Mouse (Mus musculus) left cerebral cortex, postnatal 25 days (tissue): Measurements from ENCODE around the gene Dcdc2b. TPM values are rescaled to one million over a fixed set of nuclear protein-coding genes. Genes with fewer than 3 reads are reported as not detected.

ENCODE experiments used
- DNase-seq, 2 experiments: peaks; one replicate each; pipeline ENCODE4 v3.0.0; 2022; ENCODE audit warnings: low spot score in 2 of 2, mixed read lengths in 1 of 2
- intact Hi-C: fragments of 180-260 bp; cut with DNase I; formaldehyde crosslinking; loops from one replicate; pipeline ENCODE4 v1.15.1; 2025
- total RNA-seq, 2 experiments: library from RNA; stranded (reverse); gene quantifications; 2 replicates each; pipeline ENCODE4 v1.2.3; 2021

The Dcdc2b gene
- total RNA-seq, 2 experiments from 2014 or later = 4.3 to 4.7 TPM

GRCm38 (mm10) chr4:129622803-129623535 lies 8.9 kb upstream of the Dcdc2b start:
- DNase-seq = no peak
- intact Hi-C loops = no loop called here

DNA sequence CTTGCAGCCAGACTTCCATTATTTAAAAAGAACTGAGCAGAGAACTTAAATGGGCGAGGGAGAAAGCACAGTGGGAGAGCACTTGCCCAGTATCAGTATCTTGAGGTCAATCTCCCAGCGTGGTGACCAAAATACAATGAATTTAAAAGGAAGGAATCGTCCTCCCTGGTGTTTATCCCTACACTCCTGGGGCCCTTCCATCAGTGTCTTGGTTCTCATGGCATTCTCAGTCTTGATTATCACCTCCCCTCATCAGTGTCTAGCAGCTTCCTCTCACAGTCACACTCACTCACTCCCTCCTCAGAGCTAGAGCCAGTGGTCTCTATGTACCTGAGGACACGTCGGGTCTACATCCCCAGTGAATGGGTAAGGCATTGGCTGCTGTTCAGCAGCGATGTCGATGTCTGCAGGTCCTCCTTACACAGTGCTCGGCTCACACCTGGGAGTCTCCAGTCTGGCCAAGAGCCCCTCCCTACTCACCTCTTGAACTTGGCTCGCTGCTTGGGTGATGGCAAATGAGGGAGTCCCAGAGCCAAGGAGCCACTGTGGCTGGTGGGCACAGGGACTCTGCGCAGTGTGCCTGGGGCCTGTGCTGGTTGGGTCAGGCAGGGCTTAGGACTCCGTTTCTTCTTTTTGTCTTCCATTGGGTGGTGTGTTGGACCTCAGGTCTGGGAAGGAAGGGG lies 8.2 kb upstream of the Dcdc2b start:
- intact Hi-C loops = no loop called here
- DNase-seq = no peak

DNA sequence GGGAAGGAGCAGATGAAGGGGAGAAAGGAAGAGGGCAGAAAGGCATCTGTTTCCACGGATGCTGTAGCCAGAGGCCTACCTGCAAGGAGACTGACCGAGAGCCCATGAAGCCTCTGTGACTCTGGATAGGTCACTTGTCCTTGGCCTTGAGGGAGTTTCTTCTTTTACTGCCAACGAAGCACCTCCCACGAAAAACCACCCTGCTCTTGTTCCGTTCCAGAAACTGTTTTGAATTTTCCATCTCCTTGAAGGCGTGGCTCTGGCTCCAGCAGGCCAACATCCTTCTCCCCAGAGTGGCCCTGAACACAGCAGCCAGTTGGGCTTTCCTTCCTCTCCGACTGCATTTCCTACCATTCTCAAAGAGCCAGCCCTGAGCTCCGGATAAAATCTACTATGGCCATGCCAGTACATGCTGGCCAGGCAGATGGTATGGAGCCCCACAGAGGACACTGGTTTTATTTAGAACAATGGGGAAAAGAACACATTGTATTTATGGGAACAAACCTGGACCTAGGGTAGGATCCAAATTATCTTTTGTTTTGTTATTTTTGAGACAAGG lies 7.3 kb upstream of the Dcdc2b start:
- no peak for DNase-seq
- intact Hi-C loops = no loop called here

- intact Hi-C loops = no loop called here
- no peak for DNase-seq
Observed at GRCm38 (mm10) chr4:129620419-129621282, 6.6 kb upstream of the Dcdc2b start.

DNA sequence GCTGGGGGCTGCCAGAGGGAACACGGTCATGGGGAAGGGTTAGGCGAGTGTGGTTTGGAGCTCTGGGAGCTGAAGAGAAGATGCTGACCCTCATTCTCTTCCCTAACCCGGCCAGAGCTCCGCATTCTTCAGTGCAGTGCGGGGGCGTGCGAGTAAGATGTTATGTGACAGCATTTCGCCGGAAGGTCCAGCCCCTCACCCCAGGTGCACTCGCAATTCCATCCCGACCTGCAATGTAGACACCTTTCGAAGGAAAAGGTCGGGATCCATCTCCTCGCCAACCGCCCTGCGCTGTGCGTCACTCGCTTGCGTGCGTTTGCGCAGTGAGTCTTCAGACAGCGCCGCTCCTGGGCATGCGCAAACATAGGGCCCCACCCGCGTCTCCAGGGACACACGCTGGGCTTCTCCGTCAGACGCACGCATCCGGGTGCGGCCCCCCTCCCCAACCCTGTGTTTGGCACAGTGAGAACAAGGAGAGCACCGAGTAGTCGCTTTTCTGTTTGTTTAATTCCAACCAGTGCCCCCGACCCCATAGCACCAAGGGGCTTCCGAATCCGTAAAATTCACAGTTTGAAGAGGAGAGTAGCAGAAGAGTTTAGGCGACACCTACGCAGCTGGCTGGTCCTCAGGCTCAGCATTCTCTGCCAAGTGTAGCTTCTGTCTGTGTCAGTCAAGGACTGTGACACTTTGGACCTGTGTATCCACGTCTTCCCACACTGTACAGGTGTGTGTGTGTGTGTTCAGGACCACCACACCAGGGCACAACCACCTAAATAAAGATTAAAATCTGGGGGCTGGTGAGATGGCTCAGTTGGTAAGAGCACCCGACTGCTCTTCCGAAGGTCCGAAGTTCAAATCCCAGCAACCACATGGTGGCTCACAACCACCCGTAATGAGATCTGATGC lies 5.0 kb upstream of the Dcdc2b start, which contains the start of gene Iqcc:
Gene Iqcc, minus strand, starts transcription at position 314 of the 906 bp plus-strand sequence.
- peak; percentile 95 to 98 for DNase-seq
- intact Hi-C loops = no loop called here

DNA sequence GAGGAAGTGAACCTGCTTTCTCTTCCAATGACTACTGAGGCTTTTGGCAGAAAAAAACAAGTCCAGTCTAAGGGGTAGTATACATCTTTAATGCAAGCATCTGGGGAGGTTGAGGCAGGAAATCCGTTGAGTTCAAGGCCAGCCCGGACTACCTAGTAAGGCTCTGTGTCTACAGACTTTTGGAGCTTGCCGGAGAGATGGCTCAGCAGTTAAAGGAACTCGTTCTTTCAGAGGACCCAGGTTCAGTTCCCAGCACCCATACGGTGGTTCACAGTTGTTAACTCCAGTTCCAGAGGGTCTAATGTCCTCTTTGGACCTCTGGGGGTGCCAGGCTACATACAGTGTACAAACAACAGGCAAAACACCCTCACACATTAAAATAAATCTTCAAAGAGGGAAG lies 4.0 kb upstream of the Dcdc2b start:
- no peak for DNase-seq
- intact Hi-C loops = no loop called here

DNA sequence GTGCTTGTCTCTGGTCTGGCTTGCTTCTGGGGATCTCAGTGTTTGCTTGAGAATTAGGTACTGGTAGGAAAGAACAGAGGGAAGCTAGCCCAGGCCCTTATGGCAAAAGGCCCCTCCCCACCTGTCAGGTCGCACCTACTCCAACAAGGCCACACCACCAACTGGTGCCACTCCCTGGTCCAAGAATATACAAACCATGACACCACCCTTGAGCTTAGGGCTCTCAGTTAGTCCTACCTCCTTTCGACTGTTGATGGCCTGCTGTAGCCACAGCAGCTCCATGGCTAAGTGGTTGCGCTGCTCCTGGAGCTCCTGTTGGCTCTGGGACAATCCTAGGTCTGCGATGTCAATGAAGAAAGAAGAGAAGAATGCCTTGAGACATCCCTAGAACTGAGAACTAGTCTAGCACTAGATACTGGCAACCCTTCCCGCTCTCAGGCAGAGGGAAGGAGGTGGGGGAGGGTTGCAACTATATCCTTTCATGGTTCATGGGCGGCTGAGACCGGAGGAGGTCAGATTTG lies 3.1 kb upstream of the Dcdc2b start:
- intact Hi-C loops = no loop called here
- no peak for DNase-seq

DNA sequence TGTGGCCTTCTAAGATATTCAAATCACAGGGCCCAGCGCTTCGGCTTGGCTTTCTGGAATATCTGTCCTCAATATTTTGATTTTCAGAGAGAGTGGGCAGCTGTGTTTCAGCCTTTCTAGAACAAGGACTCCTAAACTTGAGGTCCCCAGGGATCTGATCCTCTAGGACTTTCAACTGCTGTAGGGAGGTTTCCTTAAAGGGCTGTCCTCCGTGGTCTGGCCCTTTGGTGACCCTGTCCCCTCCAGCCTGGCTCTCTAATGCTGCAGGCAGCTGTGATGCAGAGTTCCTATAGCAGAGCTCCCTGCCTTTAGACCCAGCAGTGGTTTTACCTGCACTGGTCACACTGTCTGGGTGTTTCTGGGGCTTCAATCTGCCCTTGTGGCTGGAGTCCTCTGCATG lies 2.6 kb upstream of the Dcdc2b start:
- DNase-seq = no peak
- intact Hi-C loops = no loop called here

DNA sequence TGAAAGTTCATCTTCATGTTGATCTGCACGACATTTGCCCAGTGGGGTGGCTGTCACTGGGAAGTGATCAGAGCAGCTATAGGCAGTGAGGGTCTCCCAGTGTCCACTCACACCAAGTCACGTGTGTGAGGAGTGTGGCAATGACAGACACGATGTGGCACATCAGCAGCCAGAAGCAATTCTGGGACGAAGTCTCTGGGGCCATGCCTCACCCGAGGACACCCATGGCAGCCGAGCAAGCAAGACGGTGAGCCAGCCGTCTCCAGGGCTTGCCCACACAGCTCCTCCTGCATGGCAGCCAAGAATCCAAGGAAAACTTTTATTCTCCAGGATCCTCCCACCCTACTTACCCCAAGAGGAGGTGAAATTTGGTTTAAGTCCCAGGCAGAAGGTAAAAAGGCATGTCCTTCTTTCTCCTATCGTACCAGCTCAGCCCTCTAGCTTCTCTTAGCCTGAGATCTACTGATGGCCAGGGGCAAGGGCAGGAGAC lies 1.8 kb upstream of the Dcdc2b start:
- intact Hi-C loops = no loop called here
- DNase-seq = peak in 1 of 2 experiments; percentile 61

DNA sequence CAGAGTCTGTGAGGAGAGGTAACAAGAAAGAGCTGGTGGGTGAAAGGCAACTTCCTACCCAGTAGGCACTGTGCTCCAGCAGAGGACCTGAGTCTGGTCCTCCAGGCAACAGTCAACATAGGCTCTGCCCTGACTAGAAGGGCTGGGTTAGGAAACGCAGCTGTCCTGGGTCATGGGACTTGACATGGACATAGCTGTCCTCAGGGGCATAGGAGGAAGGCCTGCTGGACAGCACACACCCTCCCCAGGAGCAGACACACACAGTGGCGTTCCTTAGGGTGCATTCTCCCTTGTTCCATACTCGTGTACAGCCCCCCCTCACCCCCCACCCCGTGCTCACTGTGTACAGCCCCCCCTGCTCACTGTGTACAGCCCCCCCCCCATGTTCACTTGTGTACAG lies 3.6 kb downstream of the Dcdc2b start:
- intact Hi-C loops = no loop called here
- no peak for DNase-seq

- intact Hi-C loops = no loop called here
Observed at GRCm38 (mm10) chr4:129610026-129610425, 4.0 kb downstream of the Dcdc2b start.

DNA sequence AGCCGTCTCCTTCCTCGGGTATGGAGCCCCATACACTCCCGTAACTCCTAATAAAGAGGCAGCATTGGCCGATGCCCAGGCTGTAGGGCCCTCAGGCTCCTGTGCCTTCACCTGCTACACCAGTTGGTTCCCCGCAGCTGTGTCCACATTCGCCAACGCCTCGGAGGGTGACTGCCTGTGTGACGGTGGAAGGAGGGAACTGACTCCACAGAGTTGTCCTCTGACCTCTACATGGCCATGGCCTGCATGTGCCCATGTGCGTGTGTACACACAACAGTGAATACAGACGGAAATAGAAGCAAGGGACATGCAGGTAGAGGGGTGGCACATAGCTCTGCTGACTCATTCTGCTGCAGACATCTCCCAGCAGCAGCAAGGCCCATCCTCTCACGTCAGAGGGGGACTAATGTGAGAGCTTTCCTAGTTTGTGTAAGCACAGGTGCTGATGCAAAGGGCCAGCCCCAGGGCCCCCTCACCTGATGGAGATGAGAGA lies 4.9 kb downstream of the Dcdc2b start:
- no peak for DNase-seq
- intact Hi-C loops = loop anchor here (2.0 to 5.0 kb wide), 3 partner anchors 24 to 107 kb away; partner anchors contain the start of gene Hdac1

More at GRCm38 (mm10) chr4:129610026-129610425, 4.0 kb downstream of the Dcdc2b start:
- no peak for DNase-seq

- intact Hi-C loops = loop anchor here (2.0 to 5.0 kb wide), 3 partner anchors 24 to 106 kb away; partner anchors contain the start of gene Hdac1
- peak; percentile 82 to 89 for DNase-seq
Observed at GRCm38 (mm10) chr4:129608426-129609025, 5.5 kb downstream of the Dcdc2b start.

DNA sequence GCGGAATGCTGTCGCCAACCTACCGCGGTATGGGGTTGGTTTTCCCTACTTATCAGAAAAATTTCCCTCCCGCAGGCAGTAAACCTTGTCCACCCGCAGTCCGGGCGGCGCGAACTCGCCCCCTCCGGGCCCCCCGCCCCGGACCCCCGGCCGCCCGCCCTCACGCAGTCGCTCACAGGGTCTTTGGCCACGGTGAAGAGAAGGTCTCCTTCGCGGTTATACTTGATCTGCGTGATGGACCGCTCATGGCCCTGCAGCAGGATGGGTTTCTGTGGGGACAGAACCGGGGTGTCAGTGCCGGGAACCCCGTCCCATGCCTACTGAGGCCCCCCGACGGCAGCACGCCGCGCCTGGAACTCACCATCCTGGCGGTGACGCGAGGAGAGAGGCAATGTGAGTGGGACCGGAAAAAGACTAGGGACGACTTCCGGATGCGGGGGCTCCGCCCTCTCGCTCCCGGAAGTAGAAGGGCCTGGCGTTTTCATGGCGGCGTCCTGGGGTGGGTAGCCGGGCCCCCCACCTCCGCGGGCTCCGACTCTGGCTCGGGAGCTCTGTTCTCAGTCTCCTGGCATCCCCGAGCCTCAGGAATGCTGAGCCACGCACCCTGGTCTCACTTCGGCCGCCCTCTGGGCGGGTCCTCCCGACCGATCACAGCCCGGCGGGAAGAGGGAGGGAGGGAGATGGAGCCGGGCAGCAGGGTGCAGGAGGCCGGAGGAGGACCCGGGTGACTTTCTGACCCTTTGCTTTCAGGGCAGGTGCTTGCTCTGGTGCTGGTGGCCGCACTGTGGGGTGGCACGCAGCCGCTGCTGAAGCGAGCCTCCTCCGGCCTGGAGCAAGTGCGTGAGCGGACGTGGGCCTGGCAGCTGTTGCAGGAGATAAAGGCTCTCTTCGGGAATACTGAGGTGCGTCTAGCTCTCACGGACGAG lies 13.6 kb downstream of the Dcdc2b start, which contains the start of the genes Eif3i and Tmem234:
Gene Eif3i, minus strand, starts transcription at position 416 of the 926 bp plus-strand sequence.
Gene Tmem234, plus strand, starts transcription at position 436 of the 926 bp plus-strand sequence.
- peak; percentile 86 to 91 for DNase-seq
- intact Hi-C loops = loop anchor here (5.0 kb wide), 1 partner anchor 138 kb away; the partner anchor contains the start of gene Bsdc1

GRCm38 (mm10) chr4:129588865-129589264 lies 25.2 kb downstream of the Dcdc2b start:
- DNase-seq = no peak
- intact Hi-C loops = no loop called here

GRCm38 (mm10) chr4:129586943-129587342 lies 27.1 kb downstream of the Dcdc2b start:
- intact Hi-C loops = no loop called here

More at GRCm38 (mm10) chr4:129586943-129587342, 27.1 kb downstream of the Dcdc2b start:
- no peak for DNase-seq
